Mouse (Mus musculus) gonadal fat pad, adult 2 months (tissue): ENCODE results near the gene Car12. TPM values are rescaled to one million over a fixed set of nuclear protein-coding genes. Genes with fewer than 3 reads are reported as not detected.

ENCODE experiments used
- DNase-seq: peaks from one replicate; pipeline ENCODE4 v3.0.0-alpha.2; 2012; ENCODE audit warnings: low read depth
- polyA plus RNA-seq: library from polyadenylated mRNA; depleted of rRNA; stranded (reverse); fragments of >200 nt; gene quantifications from 2 replicates; pipeline ENCODE4 v1.2.3, GENCODE M21; 2012; rRNA removed

The Car12 gene
- polyA plus RNA-seq, result 20.6 and 31.6 TPM in 2 replicates

- DNase-seq, result no peak
Observed at GRCm38 (mm10) chr9:66713135-66714021, at the start of gene Car12. Car12 (plus strand) TSS chr9:66713686.

- DNase-seq, result no peak
Observed at GRCm38 (mm10) chr9:66663764-66664163, 49.7 kb upstream of the Car12 start.

- DNase-seq, result no peak
Observed at GRCm38 (mm10) chr9:66664561-66664960, 48.9 kb upstream of the Car12 start.

GRCm38 (mm10) chr9:66666153-66666552 is 47.3 kb upstream of the Car12 start:
- DNase-seq, result no peak

- no peak for DNase-seq
Observed at GRCm38 (mm10) chr9:66667046-66667445, 46.4 kb upstream of the Car12 start.

- no peak for DNase-seq
Observed at GRCm38 (mm10) chr9:66667868-66668267, 45.6 kb upstream of the Car12 start.

- no peak for DNase-seq
Observed at GRCm38 (mm10) chr9:66669561-66670078, 43.9 kb upstream of the Car12 start.

GRCm38 (mm10) chr9:66673771-66674170 is 39.7 kb upstream of the Car12 start:
- DNase-seq, result no peak

- no peak for DNase-seq
Observed at GRCm38 (mm10) chr9:66675566-66675965, 37.9 kb upstream of the Car12 start.

GRCm38 (mm10) chr9:66680102-66680501 is 33.4 kb upstream of the Car12 start:
- no peak for DNase-seq

GRCm38 (mm10) chr9:66682822-66683221 is 30.7 kb upstream of the Car12 start:
- no peak for DNase-seq

GRCm38 (mm10) chr9:66685730-66686129 is 27.8 kb upstream of the Car12 start:
- DNase-seq, result no peak

GRCm38 (mm10) chr9:66687713-66688112 is 25.8 kb upstream of the Car12 start:
- no peak for DNase-seq

GRCm38 (mm10) chr9:66691683-66692305 is 21.7 kb upstream of the Car12 start:
- no peak for DNase-seq

- DNase-seq, result no peak
Observed at GRCm38 (mm10) chr9:66697355-66698140, 15.9 kb upstream of the Car12 start.

- no peak for DNase-seq
Observed at GRCm38 (mm10) chr9:66699748-66700147, 13.7 kb upstream of the Car12 start.

- no peak for DNase-seq
Observed at GRCm38 (mm10) chr9:66703002-66703401, 10.5 kb upstream of the Car12 start.

- DNase-seq, result no peak
Observed at GRCm38 (mm10) chr9:66705354-66705753, 8.1 kb upstream of the Car12 start.

- DNase-seq, result no peak
Observed at GRCm38 (mm10) chr9:66705766-66706165, 7.7 kb upstream of the Car12 start.

GRCm38 (mm10) chr9:66708054-66708772 is 5.3 kb upstream of the Car12 start:
- no peak for DNase-seq

- no peak for DNase-seq
Observed at GRCm38 (mm10) chr9:66708816-66709555, 4.5 kb upstream of the Car12 start.
